ENCODE assay signal across 8 mouse cellular contexts in genomic region chr11:117599788-117600263, GRCm38 (mm10). TPM values are rescaled to one million over a fixed set of nuclear protein-coding genes. Genes with fewer than 3 reads are reported as not detected.
DNase-seq lines count a peak whose midpoint lies in the region; ATAC-seq lines count a peak whose summit lies in the region.

No protein-coding gene starts in this region.

- peak overlapping the region; percentile 75 for H3K4me2 ChIP-seq in lung, embryonic 16.5 days (ENCODE audit: low read depth, low read length)
- H3K4me2 ChIP-seq in forebrain, embryonic 16.5 days (ENCODE audit: low read length), result peak overlapping the region; percentile 8; the same call in 1 of the 2 replicates
- H3K4me2 ChIP-seq in limb, embryonic 15.5 days, result peak overlapping the region; percentile 65

- H3K4me3 ChIP-seq in lung, embryonic 16.5 days (ENCODE audit: low read length), result peak overlapping the region; percentile 53
- H3K4me3 ChIP-seq in forebrain, embryonic 16.5 days (replicated peaks; ENCODE audit: low read length), result no peak overlapping the region
- H3K4me3 ChIP-seq in limb, embryonic 15.5 days, result peak overlapping the region; percentile 39

- no peak for ATAC-seq in lung, embryonic 16.5 days (ENCODE audit: low read depth)
- no peak for ATAC-seq in forebrain, embryonic 16.5 days
- no peak for ATAC-seq in limb, embryonic 15.5 days (ENCODE audit: insufficient number of reproducible peaks, low FRiP score, low TSS enrichment, low read depth)
- ATAC-seq in inflammation-experienced regulatory T-cells, adult 6 months, result no peak
- no peak for ATAC-seq in erythroblast, adult 5-6 weeks (replicated peaks; ENCODE audit: low FRiP score, poor library complexity, severe bottlenecking)

- H3K9me3 ChIP-seq in lung, embryonic 16.5 days (ENCODE audit: control insufficient read depth, low read length), result no peaks in the 10 kb centered on the region
- no peaks in the 10 kb centered on the region for H3K9me3 ChIP-seq in forebrain, embryonic 16.5 days (ENCODE audit: control insufficient read depth, low read length)
- H3K9me3 ChIP-seq in limb, embryonic 15.5 days, result no peaks in the 10 kb centered on the region

- peaks cover 12% of the 10 kb centered on the region for H3K4me1 ChIP-seq in lung, embryonic 16.5 days (replicated peaks; ENCODE audit: control insufficient read depth, insufficient read depth, low read length)
- H3K4me1 ChIP-seq in forebrain, embryonic 16.5 days (replicated peaks; ENCODE audit: control insufficient read depth, insufficient read depth, low read length), result peaks cover 41% of the 10 kb centered on the region
- H3K4me1 ChIP-seq in limb, embryonic 15.5 days, result peaks cover 42% of the 10 kb centered on the region

- H3K9ac ChIP-seq in lung, embryonic 16.5 days (ENCODE audit: low read length), result no peak overlapping the region
- H3K9ac ChIP-seq in forebrain, embryonic 16.5 days (replicated peaks; ENCODE audit: low read depth, low read length), result no peak overlapping the region
- no peak overlapping the region for H3K9ac ChIP-seq in limb, embryonic 15.5 days

- H3K27me3 ChIP-seq in lung, embryonic 16.5 days (ENCODE audit: control insufficient read depth, insufficient read depth, low read depth, low read length), result peaks cover 12% of the 10 kb centered on the region
- no peaks in the 10 kb centered on the region for H3K27me3 ChIP-seq in forebrain, embryonic 16.5 days (replicated peaks; ENCODE audit: control insufficient read depth, insufficient read depth, low read length)
- H3K27me3 ChIP-seq in limb, embryonic 15.5 days, result peaks cover 24% of the 10 kb centered on the region

- 10% methylated on average over 14 of the region's 14 CpGs for WGBS in lung, embryonic 16.5 days
- 12% methylated on average over 14 of the region's 14 CpGs for WGBS in forebrain, embryonic 16.5 days
- WGBS in limb, embryonic 15.5 days, result 15% methylated on average over 14 of the region's 14 CpGs

- no peak overlapping the region for H3K27ac ChIP-seq in lung, embryonic 16.5 days (ENCODE audit: low read length)
- H3K27ac ChIP-seq in forebrain, embryonic 16.5 days (ENCODE audit: low read length), result no peak overlapping the region
- H3K27ac ChIP-seq in limb, embryonic 15.5 days, result 0 out of 2 replicates have a peak overlapping the region, but pooled peaks have one; percentile 22

- H3K36me3 ChIP-seq in lung, embryonic 16.5 days (ENCODE audit: control insufficient read depth, insufficient read depth, low read length), result no peaks in the 10 kb centered on the region
- H3K36me3 ChIP-seq in forebrain, embryonic 16.5 days (ENCODE audit: control insufficient read depth, insufficient read depth), result no peaks in the 10 kb centered on the region
- H3K36me3 ChIP-seq in limb, embryonic 15.5 days, result no peaks in the 10 kb centered on the region

- no peak for DNase-seq in lung, postnatal 14 days
- DNase-seq in retina, embryonic 14.5 days (ENCODE audit: low spot score), result peak; percentile 48
- no peak for DNase-seq in gastrocnemius, adult 8-10 months (ENCODE audit: low spot score in 2 of 2)

RNA-seq across cellular contexts. Expression of gene Tnrc6c, which starts 54.3 kb away (rescaled TPM):
- 8.6 and 9.3 TPM in 2 replicates for polyA plus RNA-seq in lung, embryonic 16.5 days (2015; fragmentation: Nextera tagmentation; extraction: Ambion mirVana)
- polyA plus RNA-seq in forebrain, embryonic 16.5 days (2015; fragmentation: Nextera tagmentation; extraction: Ambion mirVana), result 28.0 and 29.7 TPM in 2 replicates
- polyA plus RNA-seq in limb, embryonic 15.5 days (2015; fragmentation: Nextera tagmentation; extraction: Ambion mirVana), result 13.2 and 15.4 TPM in 2 replicates
- 10 to 100 TPM; 10.8 to 19.2 (median 17.4) TPM for polyA plus RNA-seq in inflammation-experienced regulatory T-cells, adult 6 months (2017; shearing (Covaris generic))
- 10 to 100 TPM; 17.0 to 20.8 (median 18.6) TPM for total RNA-seq in gastrocnemius, adult 8-10 months (2022)
- total RNA-seq in erythroblast, adult 5-6 weeks (2015; ENCODE audit: low replicate concordance), result 5.6 and 6.9 TPM in 2 replicates
- 6.3 and 9.5 TPM in 2 replicates for total RNA-seq in erythroblast, adult 5-6 weeks (2017; ENCODE audit: low replicate concordance)

Comparison
In these comparisons a context has a peak if more than half of its experiments do, and no peak if none do; other contexts are left out.
1. H3K4me2 ChIP-seq: peak in every context shown above with its lines; median percentile 75 in lung, embryonic 16.5 days; 65 in limb, embryonic 15.5 days; 8 in forebrain, embryonic 16.5 days.